Mouse (Mus musculus) ES-Bruce4 (cell line): ENCODE results near the gene Tenm4. TPM values are rescaled to one million over a fixed set of nuclear protein-coding genes. Genes with fewer than 3 reads are reported as not detected.

Experiments
- H3K27ac ChIP-seq: 2 replicates; pipeline ENCODE4 v1.5.1; 2012; ENCODE audit warnings: low read length, inconsistent platforms; ENCODE audit not compliant: insufficient read depth
- H3K27me3 ChIP-seq: 2 replicates; pipeline ENCODE4 v1.6.1; 2012; ENCODE audit warnings: mild to moderate bottlenecking, low read length, inconsistent platforms; ENCODE audit not compliant: control insufficient read depth, poor library complexity, insufficient read depth, severe bottlenecking
- H3K36me3 ChIP-seq: 2 replicates; pipeline ENCODE4 v1.6.1; 2012; ENCODE audit warnings: inconsistent platforms, mild to moderate bottlenecking, low read length, moderate library complexity; ENCODE audit not compliant: control insufficient read depth, poor library complexity, insufficient read depth, severe bottlenecking
- H3K4me1 ChIP-seq: one replicate; pipeline ENCODE4 v1.8.1; 2011; ENCODE audit warnings: low read length; ENCODE audit not compliant: control insufficient read depth, insufficient read depth
- H3K4me3 ChIP-seq: 2 replicates; pipeline ENCODE4 v1.5.1; 2011; ENCODE audit warnings: low read depth, mild to moderate bottlenecking, low read length
- H3K9ac ChIP-seq: 2 replicates; pipeline ENCODE4 v1.6.1; 2012; ENCODE audit warnings: low read depth, mild to moderate bottlenecking, inconsistent platforms; ENCODE audit not compliant: poor library complexity, severe bottlenecking
- H3K9me3 ChIP-seq: replicated peaks from 2 replicates; pipeline ENCODE4 v1.6.1; 2012; ENCODE audit warnings: mild to moderate bottlenecking, low read length, inconsistent platforms; ENCODE audit not compliant: control insufficient read depth, poor library complexity, insufficient read depth, severe bottlenecking
- CTCF ChIP-seq: IDR thresholded peaks from one replicate; pipeline ENCODE4 v1.8.1; 2011; ENCODE audit warnings: low read depth, low read length
- EP300 ChIP-seq: IDR thresholded peaks from 2 replicates; pipeline ENCODE4 v1.6.1; 2011; ENCODE audit warnings: low read depth, low read length; ENCODE audit not compliant: insufficient read depth
- POLR2A ChIP-seq: IDR thresholded peaks from one replicate; pipeline ENCODE4 v1.8.1; 2011; ENCODE audit warnings: low read length; ENCODE audit not compliant: insufficient read depth
- polyA plus RNA-seq: library from polyadenylated mRNA; stranded (reverse); fragments of >200 nt; gene quantifications from 2 replicates; pipeline ENCODE4 v1.2.4, GENCODE M21; 2011; ENCODE audit warnings: low read depth; ENCODE audit not compliant: missing spikeins, insufficient read depth, insufficient read length

Tenm4 gene
- polyA plus RNA-seq, 1 experiment: 4.8 TPM

- Histone ChIP-seq H3K9ac (no peak overlapping the region), H3K27ac (no peak overlapping the region), H3K4me1 (no peaks in the 10 kb centered on the region), H3K36me3 (no peaks in the 10 kb centered on the region), H3K27me3 (no peaks in the 10 kb centered on the region), H3K4me3 (no peak overlapping the region), H3K9me3 (no peaks in the 10 kb centered on the region)
- no peak for TF ChIP-seq POLR2A
These were observed 636.4 kb downstream of the Tenm4 start for GRCm38 (mm10) chr7:96807281-96808058.

GRCm38 (mm10) chr7:96808059-96808646 is 637.1 kb downstream of the Tenm4 start:
- no peaks in the 10 kb centered on the region for H3K4me1 ChIP-seq
- no peak overlapping the region for H3K27ac ChIP-seq
- no peaks in the 10 kb centered on the region for H3K36me3 ChIP-seq
- no peaks in the 10 kb centered on the region for H3K9me3 ChIP-seq
- H3K27me3 ChIP-seq: no peaks in the 10 kb centered on the region
- no peak overlapping the region for H3K9ac ChIP-seq
- TF ChIP-seq EP300: no peak
- TF ChIP-seq POLR2A: no peak
- no peak for TF ChIP-seq CTCF
- H3K4me3 ChIP-seq: no peak overlapping the region

GRCm38 (mm10) chr7:96811691-96812090 is 640.6 kb downstream of the Tenm4 start:
- no peaks in the 10 kb centered on the region for H3K4me1 ChIP-seq
- TF ChIP-seq POLR2A: no peak
- no peak for TF ChIP-seq EP300
- TF ChIP-seq CTCF: no peak
- H3K36me3 ChIP-seq: no peaks in the 10 kb centered on the region
- H3K9ac ChIP-seq: no peak overlapping the region
- H3K4me3 ChIP-seq: no peak overlapping the region
- H3K9me3 ChIP-seq: no peaks in the 10 kb centered on the region
- no peaks in the 10 kb centered on the region for H3K27me3 ChIP-seq
- H3K27ac ChIP-seq: no peak overlapping the region

GRCm38 (mm10) chr7:96813036-96813435 is 642.0 kb downstream of the Tenm4 start:
- no peak for TF ChIP-seq POLR2A
- no peak for TF ChIP-seq CTCF
- TF ChIP-seq EP300: no peak
- Histone ChIP-seq H3K36me3 (no peaks in the 10 kb centered on the region), H3K4me3 (no peak overlapping the region), H3K4me1 (no peaks in the 10 kb centered on the region), H3K9ac (no peak overlapping the region), H3K27ac (no peak overlapping the region), H3K27me3 (no peaks in the 10 kb centered on the region), H3K9me3 (no peaks in the 10 kb centered on the region)

- no peaks in the 10 kb centered on the region for H3K36me3 ChIP-seq
- no peak overlapping the region for H3K4me3 ChIP-seq
- TF ChIP-seq EP300 (no peak), CTCF (no peak), POLR2A (no peak)
- no peaks in the 10 kb centered on the region for H3K4me1 ChIP-seq
- H3K27ac ChIP-seq: no peak overlapping the region
- no peak overlapping the region for H3K9ac ChIP-seq
- H3K27me3 ChIP-seq: no peaks in the 10 kb centered on the region
- no peaks in the 10 kb centered on the region for H3K9me3 ChIP-seq
These were observed 642.7 kb downstream of the Tenm4 start for GRCm38 (mm10) chr7:96813497-96814400.

GRCm38 (mm10) chr7:96814581-96814980 is 643.5 kb downstream of the Tenm4 start:
- no peak overlapping the region for H3K27ac ChIP-seq
- no peak for TF ChIP-seq CTCF
- TF ChIP-seq EP300: no peak
- TF ChIP-seq POLR2A: no peak
- no peak overlapping the region for H3K9ac ChIP-seq
- no peaks in the 10 kb centered on the region for H3K27me3 ChIP-seq
- H3K4me3 ChIP-seq: no peak overlapping the region
- no peaks in the 10 kb centered on the region for H3K4me1 ChIP-seq
- H3K9me3 ChIP-seq: no peaks in the 10 kb centered on the region
- H3K36me3 ChIP-seq: no peaks in the 10 kb centered on the region
